Mouse (Mus musculus) left cerebral cortex, adult 11 months (tissue): ENCODE results near the gene Ppp2r3a.

Experiments
- DNase-seq: peaks from one replicate; pipeline ENCODE4 v3.0.0; 2022; ENCODE audit warnings: low spot score

The Ppp2r3a gene

DNA sequence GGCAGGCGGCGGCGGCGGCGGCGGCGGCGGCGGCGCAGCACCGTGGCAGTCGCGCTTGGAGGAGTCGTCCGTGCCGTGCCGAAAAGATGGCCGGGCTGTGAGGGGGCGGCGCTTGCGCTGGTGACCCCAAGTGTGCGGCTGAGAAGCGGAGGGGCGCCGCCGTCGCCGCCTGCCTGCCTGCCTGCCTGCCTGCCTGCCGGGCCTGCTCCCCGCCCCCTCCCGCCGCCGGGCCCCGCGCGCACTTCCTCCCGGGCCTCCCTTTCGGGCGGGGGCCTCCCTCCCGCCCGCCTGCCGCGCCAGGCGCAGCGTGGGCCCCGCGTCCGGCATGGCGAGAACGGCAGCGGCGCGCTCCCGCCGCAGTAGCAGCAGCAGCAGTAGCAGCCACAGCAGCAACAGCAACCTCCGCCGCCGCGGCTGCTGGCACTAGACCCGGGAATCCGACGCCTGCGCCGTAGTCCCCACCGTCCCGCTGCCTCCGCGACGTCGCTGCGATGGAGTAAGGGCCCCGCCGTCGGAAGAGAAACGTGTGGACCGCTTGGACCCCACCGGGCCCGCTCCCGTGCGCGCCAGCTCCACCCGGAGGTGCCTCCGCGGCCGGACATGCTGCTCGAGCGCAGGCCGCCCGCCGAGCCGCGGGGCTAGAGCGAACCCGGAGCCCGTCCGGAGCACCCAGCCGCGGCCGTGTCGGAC, 177.1 kb downstream of the Ppp2r3a start:
- peak; percentile 75 for DNase-seq

DNA sequence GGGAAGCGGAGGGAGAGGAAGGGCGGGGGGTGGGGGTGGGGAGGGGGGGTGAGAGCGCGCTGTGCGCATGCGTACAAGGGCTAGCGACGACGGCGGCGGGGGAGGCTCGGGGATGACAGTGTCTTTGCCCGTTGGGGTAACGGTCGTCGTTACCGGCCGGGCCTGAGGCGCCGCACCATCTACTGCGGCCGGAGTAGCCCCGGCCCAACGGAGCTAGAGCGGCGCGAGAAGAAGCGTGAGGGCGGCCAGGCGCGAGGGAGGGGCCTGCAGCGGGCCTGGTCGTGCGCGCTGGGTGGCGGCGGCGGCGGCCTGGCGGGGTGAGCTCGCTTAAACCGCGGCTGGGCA, 177.6 kb downstream of the Ppp2r3a start, which contains the start of gene Msl2:
Gene Msl2, plus strand, starts transcription at position 115 of the 345 bp plus-strand sequence.
- DNase-seq = peak; percentile 39

DNA sequence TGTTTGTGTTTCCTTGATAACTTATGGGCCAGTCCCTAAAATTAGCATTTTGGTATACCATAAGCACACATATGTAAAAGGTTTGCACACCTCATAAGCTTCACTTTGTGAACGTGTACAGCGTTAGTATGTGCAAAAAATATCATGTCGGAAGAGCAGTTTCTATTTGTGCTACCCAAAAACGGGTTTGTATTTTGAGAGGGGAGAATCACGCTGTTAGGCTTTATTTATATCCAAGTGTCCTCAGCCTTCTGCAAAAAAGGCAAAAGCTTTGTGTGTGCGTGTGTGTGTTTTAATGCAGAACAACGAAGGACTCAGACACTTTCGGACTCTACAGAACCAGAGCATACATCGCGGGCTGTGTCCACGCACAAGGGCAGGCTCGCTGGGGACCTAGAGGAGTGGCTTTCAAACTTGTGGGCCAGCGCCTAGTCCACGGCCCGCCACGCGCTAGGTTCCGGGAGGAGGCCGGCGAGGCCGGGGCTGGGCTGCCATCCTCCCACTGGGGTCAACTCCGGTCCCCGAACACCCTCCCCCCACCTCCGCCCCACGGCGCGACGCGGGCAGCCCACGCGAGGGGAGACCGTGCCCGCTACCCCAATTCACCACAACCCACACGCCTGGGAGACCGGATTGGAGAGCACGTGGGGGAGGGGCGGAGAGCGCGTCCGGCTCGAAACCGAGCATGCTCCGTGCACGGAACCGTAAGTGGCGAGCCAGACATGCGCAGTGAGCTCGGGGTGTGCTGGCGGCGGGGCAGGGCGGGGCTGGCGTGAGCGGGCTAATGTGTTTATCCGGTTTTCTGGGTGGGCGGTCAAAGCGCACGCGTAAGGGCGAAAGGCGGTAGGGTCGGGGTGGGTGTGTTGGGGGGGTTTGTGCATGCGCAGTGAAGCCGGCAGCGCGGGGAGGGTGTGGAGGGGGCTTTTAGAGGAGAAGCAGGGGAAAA, 178.3 kb downstream of the Ppp2r3a start:
- peak; percentile 98 for DNase-seq

DNA sequence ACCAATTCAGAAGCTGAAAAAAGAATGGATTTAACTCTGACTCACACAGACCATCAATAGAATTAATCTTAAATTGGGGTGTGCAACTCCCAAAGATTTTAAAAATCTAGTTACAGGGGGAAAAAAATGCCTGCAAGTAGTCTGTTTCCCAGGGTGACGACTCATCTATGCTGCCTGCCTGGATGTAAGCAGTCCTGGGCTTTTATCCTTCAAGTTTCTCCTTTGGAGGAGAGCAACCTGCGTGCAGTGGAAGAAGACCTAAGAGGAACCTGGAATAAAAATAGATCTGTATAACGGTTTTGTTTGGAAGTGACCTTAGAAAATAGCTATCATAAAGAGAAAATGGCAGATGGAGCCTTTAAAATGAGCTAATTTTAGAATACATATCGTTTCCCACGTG, 179.1 kb downstream of the Ppp2r3a start:
- no peak for DNase-seq

DNA sequence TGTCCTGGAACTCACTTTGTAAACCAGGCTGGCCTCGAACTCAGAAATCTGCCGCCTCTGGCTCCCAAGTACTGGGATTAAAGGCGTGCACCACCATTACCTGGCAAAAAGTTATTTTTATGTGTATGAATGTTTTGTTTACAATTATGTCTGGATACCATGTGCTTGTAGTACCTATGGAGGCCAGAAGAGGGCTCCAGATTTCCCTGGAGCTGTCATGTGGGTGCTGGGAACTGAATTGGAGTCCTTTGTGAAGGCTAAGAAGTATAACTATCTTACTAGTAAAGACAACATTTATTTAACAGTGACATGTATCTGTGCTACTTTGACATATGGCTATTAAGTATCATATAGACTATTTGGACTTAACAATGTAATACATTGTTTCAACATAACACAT, 181.8 kb downstream of the Ppp2r3a start:
- DNase-seq = no peak

DNA sequence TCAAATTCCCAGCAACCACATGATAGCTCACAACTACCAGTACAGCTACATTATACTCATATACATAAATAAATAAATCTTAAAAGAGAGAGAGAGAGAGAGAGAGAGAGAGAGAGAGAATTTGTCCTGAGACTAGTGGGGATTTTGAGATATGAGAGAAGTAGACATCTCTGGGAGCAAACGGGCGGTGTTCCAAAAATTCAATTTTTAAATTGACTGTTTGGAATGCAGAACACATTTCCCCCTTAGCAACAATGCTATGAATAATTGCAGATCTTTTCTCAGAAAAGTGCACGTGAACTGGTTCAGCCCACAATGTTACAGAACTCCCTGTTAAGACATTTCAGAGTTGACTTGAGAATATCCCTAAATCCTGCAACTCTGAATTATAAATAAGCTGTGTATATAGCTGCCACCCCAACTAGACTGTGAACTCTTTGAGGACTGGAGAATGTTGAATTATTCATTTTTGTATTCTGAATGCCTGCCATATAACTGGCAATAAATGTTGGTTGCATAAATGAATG, 186.5 kb downstream of the Ppp2r3a start:
- no peak for DNase-seq

DNA sequence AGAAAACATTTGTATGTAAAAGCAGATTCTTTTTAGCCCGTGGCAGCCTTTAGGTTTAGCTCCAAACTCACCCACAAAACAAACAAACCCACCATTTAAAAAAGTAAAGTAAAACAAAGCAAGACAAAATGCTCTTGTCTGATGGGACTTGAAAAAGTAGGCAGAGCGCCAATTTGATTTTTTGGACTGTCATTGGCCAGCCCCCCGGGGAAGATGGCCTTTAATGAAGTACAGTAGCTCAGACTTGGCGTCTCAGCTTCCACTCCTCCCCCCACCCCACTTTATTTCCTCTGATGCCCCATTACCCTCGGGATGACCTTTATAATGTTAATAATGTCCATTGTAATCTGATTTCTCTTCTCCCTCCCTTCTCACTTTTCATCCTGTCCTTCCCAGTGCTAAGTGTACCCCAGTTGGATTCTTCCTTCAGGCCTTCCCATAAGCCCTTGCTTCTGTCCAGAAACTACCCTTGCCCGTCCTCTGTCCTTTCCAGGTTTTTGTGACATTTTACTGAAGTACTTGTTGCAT, 189.3 kb downstream of the Ppp2r3a start:
- DNase-seq = no peak

DNA sequence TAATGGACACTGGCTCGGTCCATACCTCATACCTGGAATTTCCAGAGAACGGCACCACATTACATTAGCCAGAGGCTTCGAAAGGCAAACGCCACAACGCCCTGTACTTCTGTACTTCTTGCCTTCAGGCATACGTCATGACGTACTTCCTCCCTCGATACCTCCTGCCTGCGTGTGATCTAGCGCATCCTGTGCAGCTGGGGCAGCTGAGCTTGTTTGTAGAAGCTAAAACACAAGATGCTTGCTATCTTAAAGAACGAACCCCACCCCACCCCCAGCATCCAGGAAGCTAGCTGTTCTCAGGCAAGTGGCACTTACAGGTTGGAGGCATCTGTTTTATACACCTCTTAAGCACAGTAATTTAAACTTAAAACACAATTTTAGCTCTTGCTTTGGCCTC, 190.6 kb downstream of the Ppp2r3a start:
- no peak for DNase-seq

DNA sequence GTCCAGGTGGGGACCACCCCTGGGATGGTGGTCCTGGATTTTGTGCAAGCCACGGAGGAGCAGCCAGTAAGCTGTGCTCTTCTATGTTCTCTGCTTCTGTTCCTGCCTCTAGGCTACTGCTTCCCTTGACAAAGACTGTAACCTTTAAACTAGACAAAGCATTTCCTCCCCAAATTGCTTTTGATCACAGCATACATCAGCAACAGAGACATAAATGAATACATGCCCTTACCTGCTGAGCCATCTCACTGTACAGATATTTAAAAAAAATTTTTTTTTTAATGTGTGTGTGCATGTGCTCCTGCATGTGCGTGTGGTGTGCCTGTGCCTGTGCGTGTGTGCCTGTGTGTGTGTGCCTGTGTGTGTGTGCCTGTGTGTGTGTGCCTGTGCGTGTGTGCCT, 194.4 kb downstream of the Ppp2r3a start:
- DNase-seq = no peak
